Mouse (Mus musculus) left cerebral cortex, postnatal 36 days (tissue): Measurements from ENCODE around the gene Tfam. TPM values are rescaled to one million over a fixed set of nuclear protein-coding genes. Genes with fewer than 3 reads are reported as not detected.

ENCODE experiments used
- DNase-seq, 2 experiments: peaks; one replicate each; pipeline ENCODE4 v3.0.0; 2021 to 2022; ENCODE audit warnings: low spot score in 2 of 2, mixed read lengths in 1 of 2
- intact Hi-C: fragments of 180-260 bp; cut with DNase I; formaldehyde crosslinking; loops from one replicate; pipeline ENCODE4 v1.15.1; 2025
- total RNA-seq, 2 experiments: library from RNA; stranded (reverse); gene quantifications; 2 replicates each; pipeline ENCODE4 v1.2.3; 2021

Tfam gene
- total RNA-seq, 2 experiments from 2014 or later: 31.4 to 32.9 TPM

DNA sequence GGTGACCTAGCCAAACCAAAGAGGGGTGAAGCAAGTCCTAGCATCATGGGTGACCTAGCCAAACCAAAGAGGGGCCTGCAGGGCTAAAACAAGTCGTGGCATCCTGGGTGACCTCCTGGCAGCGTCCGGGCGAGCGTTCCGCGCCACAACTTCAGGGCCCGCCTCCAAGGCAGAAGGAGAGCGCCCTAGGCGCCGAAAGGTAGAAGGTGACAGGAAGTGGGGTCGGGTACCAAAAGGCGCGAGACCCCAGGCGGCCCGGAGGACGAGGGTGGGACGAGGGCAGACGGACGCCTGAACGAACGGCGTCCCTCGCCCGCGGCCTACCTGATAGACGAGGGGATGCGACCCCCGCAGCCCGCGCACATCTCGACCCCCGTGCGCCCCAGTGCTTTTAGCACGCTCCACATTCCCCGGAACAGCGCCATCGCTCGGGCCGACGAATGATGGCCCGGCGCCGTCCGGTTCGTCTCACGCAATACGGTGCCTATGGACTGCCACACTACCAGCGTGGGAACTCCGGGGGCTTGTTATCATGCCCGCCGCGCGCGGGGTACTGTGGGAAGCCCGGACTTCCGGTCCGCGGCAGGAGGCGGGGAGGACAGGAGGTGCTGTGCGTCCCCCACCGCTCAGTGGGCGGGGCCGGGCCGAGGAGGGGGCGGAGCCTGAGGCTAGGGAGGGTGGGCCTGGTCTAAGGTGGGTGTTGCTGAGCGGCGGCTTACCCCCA, 402 bp downstream of the Tfam start:
- intact Hi-C loops: loop anchor here (2.0 to 5.0 kb wide), 2 partner anchors 45 to 65 kb away; no protein-coding TSS in a partner anchor
- peak; percentile 93 to 97 for DNase-seq

GRCm38 (mm10) chr10:71234071-71234470, 4.0 kb downstream of the Tfam start:
- no peak for DNase-seq
- intact Hi-C loops: no loop called here

DNA sequence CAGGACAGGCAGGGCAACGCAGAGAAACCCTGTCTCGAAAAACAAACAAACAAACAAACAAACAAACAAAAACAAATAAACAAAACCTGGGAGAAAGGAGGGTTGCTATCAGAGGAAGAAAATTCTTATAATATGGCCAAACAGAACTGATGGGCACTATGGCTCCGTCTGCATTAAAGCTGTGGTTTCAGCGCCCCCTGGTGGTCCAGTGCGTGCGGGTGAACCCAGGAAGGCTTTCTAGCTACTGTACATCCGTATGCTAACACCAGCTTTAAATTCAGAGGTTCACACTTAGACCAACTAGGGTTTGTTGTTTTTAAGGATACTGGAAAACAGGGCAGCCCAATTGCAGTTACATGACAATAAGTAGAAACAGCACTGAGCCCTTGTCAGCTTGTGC, 12.2 kb downstream of the Tfam start:
- peak; percentile 63 to 77 for DNase-seq
- intact Hi-C loops: loop anchor here (10.0 kb wide), 1 partner anchor 661 kb away; no protein-coding TSS in a partner anchor

- intact Hi-C loops: loop anchor here (10.0 kb wide), 1 partner anchor 658 kb away; no protein-coding TSS in a partner anchor
- no peak for DNase-seq
Observed at GRCm38 (mm10) chr10:71223101-71223500, 15.0 kb downstream of the Tfam start.

- no peak for DNase-seq
- intact Hi-C loops: loop anchor here (10.0 kb wide), 1 partner anchor 658 kb away; no protein-coding TSS in a partner anchor
Observed at GRCm38 (mm10) chr10:71222639-71223038, 15.4 kb downstream of the Tfam start.

DNA sequence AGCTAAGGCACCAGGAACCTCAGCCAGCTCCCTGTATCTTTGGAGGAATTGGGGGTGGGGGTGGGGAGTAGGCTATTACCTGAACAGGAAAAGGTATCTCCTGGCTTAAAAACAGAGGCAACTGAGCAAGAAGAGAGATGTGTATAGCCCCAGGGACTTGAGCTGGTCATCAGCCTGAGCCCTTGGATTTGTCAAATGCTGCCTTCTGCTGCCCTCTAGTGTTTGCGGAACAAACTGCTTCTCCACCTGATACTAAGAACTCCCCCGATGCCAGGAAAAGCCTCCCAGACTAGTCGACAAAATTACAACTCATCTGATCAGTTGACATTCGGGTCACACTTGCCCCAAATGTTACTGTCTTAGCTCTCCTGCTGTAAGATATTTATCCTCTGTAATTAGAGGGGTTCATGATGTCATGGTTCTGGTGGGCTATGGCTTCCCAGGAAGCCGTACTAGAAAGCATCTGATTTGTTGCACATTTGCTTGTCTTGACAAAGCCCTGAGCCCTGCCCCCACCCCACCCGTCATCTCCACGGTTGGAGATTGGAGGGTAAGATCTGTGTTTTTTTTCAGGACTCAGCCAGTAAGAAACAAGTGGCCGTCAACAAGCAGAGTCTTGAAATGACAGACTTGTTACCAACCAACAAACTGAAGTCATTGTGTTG, 19.7 kb downstream of the Tfam start:
- intact Hi-C loops: loop anchor here (5.0 to 10.0 kb wide), 3 partner anchors 224 to 404 kb away; no protein-coding TSS in a partner anchor
- peak; percentile 65 to 81 for DNase-seq

GRCm38 (mm10) chr10:71215996-71216395, 22.1 kb downstream of the Tfam start:
- intact Hi-C loops: loop anchor here (5.0 to 10.0 kb wide), 3 partner anchors 221 to 401 kb away; no protein-coding TSS in a partner anchor
- no peak for DNase-seq

DNA sequence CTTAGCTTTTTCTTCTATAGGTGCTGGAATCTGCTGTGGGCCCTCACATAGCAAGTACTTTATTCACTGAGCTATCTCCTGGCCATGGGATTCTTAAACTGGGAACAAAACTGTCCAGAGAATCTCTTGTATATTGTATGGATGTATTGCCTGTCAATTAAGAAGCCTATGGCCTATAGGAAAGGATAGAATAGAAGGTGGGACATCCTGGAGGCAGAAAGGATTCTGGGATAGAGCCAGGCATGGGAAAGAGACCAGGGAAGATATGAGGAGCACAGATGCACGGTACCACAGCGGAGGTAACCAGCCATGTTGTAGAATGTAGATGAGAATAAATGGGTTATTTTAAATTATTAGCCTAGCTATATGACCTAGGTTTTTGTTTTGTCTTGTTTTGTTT, 36.6 kb downstream of the Tfam start:
- intact Hi-C loops: no loop called here
- no peak for DNase-seq

DNA sequence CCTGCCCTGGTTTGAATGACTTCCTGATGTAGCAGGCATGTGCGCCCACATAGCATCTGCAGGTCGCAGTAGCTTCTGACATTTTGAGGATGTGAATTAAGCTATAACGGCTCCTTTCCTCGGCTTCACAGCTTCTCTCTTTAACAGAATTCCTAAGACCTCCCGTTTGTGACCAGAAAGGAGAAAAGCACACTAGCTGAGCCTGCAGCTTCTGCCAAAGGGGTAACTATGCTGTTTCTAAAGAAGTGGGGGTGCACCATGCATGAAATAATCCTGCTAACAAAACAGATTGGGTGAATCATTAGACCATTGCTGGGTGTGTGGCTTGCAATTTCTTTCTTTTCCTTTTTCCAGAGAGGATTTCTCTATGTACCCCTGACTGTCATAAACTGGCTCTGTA, 37.1 kb downstream of the Tfam start:
- DNase-seq: no peak

GRCm38 (mm10) chr10:71198676-71199075, 39.4 kb downstream of the Tfam start:
- intact Hi-C loops: no loop called here
- no peak for DNase-seq

More for the DNA sequence above, 37.1 kb downstream of the Tfam start:
- intact Hi-C loops: no loop called here

- no peak for DNase-seq
- intact Hi-C loops: no loop called here
Observed at GRCm38 (mm10) chr10:71197036-71197785, 40.9 kb downstream of the Tfam start.

- no peak for DNase-seq
- intact Hi-C loops: no loop called here
Observed at GRCm38 (mm10) chr10:71195501-71195900, 42.6 kb downstream of the Tfam start.

- no peak for DNase-seq
- intact Hi-C loops: no loop called here
Observed at GRCm38 (mm10) chr10:71194713-71195112, 43.4 kb downstream of the Tfam start.

GRCm38 (mm10) chr10:71193319-71193718, 44.8 kb downstream of the Tfam start:
- intact Hi-C loops: no loop called here
- no peak for DNase-seq

- no peak for DNase-seq
- intact Hi-C loops: no loop called here
Observed at GRCm38 (mm10) chr10:71192886-71193285, 45.2 kb downstream of the Tfam start.

- DNase-seq: no peak
- intact Hi-C loops: no loop called here
Observed at GRCm38 (mm10) chr10:71188681-71189080, 49.4 kb downstream of the Tfam start.

DNA sequence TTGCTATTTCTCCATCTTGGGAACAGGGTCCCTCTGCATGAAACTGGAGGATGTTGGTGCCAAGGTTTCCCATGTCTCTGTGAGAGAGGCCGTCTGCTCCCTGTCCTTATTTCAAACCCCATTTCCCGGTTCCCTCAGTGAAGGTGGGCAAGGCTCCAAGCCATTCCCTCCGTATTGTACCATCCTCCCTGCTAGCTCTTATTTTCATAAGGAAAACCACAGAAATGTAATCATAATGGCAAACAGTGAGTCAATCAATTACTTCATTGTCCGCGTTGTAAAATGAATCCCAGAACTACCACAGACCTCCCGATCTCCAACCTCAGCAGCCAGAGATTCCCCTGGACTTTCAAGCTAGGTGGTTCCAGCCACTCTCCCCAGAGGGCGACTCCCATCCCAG, 53.0 kb downstream of the Tfam start:
- intact Hi-C loops: no loop called here
- no peak for DNase-seq

GRCm38 (mm10) chr10:71183339-71184031, 54.6 kb downstream of the Tfam start:
- intact Hi-C loops: no loop called here
- no peak for DNase-seq

DNA sequence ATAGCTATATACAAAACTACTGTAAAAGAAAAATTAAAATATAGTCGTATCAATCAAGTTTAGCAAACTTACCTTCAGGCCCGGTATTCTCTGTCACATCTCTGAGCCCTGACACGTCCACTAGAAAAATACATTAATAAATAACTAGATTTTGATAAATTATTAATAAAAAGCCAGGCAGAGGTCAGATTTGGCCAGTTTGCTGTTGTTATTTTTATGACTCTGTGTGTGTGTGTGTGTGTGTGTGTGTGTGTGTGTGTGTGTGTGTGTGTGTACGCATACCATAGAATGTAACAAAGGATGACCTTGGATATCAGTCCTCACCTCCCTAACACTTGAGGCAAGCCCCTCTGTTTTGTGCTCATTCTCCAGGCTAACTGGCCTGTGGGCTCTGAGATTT, 56.1 kb downstream of the Tfam start:
- DNase-seq: no peak
- intact Hi-C loops: no loop called here

- intact Hi-C loops: no loop called here
Observed at GRCm38 (mm10) chr10:71181091-71181490, 57.0 kb downstream of the Tfam start.

More at GRCm38 (mm10) chr10:71181091-71181490, 57.0 kb downstream of the Tfam start:
- DNase-seq: no peak
